Mouse (Mus musculus) embryonic fibroblast, embryonic 13.5 days (primary cell): Measurements from ENCODE around the gene Galt. TPM values are rescaled to one million over a fixed set of nuclear protein-coding genes. Genes with fewer than 3 reads are reported as not detected.

Source experiments
- H3K27ac ChIP-seq: 2 replicates; pipeline ENCODE4 v1.5.1; 2012; ENCODE audit warnings: low read length, control low read depth, inconsistent platforms; ENCODE audit not compliant: insufficient read depth
- H3K4me1 ChIP-seq: 2 replicates; pipeline ENCODE4 v1.6.1; 2011; ENCODE audit warnings: low read length; ENCODE audit not compliant: control insufficient read depth, insufficient read depth
- H3K4me3 ChIP-seq: 2 replicates; pipeline ENCODE4 v1.5.1; 2011; ENCODE audit warnings: mild to moderate bottlenecking, control low read depth, low read length; ENCODE audit not compliant: insufficient read depth
- CTCF ChIP-seq: IDR thresholded peaks from 2 replicates; pipeline ENCODE4 v1.5.1; 2011; ENCODE audit warnings: mild to moderate bottlenecking, control low read depth, low read length, moderate library complexity, borderline replicate concordance; ENCODE audit not compliant: insufficient read depth
- POLR2A ChIP-seq: IDR thresholded peaks from 2 replicates; pipeline ENCODE4 v1.6.1; 2011; ENCODE audit warnings: low read depth, mild to moderate bottlenecking, control low read depth, low read length, moderate library complexity
- polyA plus RNA-seq: library from polyadenylated mRNA; stranded (reverse); fragments of >200 nt; gene quantifications from 2 replicates; pipeline ENCODE4 v1.2.4, GENCODE M21; 2011; ENCODE audit warnings: low read depth; ENCODE audit not compliant: missing spikeins, insufficient read length

The Galt gene
- 25.1 and 25.5 TPM in 2 replicates for polyA plus RNA-seq

- TF ChIP-seq CTCF (no peak), POLR2A (no peak)
- H3K4me1 ChIP-seq: no peaks in the 10 kb centered on the region
- peak within 1 kb of the TSS; percentile 66 for H3K4me3 ChIP-seq
- H3K27ac ChIP-seq: peak within 1 kb of the TSS; percentile 47
Observed at GRCm38 (mm10) chr4:41754797-41755337, at the start of gene Galt. Galt (plus strand) TSS chr4:41755228.

- H3K27ac ChIP-seq: no peak overlapping the region
- no peak overlapping the region for H3K4me3 ChIP-seq
- TF ChIP-seq POLR2A (no peak), CTCF (no peak)
Observed at GRCm38 (mm10) chr4:41705922-41706754, 48.9 kb upstream of the Galt start.

DNA sequence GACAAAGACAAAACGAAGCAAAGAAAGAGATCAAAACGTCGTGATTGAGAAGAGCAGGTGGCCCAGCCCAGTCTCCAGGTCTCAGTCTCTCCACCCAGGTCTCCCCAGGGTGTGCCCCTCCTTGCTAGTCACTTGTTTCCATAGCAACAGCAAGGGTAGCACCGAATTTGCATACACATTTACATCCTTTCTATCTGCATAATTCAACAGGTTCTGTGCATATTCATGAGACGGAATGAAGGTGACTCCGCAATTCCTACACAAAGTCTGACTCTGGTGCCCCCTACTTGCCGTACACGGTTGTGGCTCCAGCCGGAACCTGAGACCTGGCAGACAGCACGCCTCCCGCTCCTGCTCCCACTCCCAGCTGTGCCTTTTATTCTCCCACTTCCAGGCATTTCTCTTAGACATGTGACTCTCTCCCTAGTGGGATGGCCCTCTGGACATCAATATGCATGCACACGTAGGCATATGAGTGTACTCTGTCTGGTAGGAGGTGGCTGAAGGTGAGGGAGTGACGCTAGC, 48.0 kb upstream of the Galt start:
- Histone ChIP-seq H3K4me1 (0 out of 2 replicates have a peak, but pooled peaks cover 2% of the 10 kb centered on the region), H3K27ac (no peak overlapping the region), H3K4me3 (no peak overlapping the region)
- TF ChIP-seq POLR2A (no peak), CTCF (peak; percentile 80)

More at GRCm38 (mm10) chr4:41705922-41706754, 48.9 kb upstream of the Galt start:
- 0 out of 2 replicates have a peak, but pooled peaks cover 2% of the 10 kb centered on the region for H3K4me1 ChIP-seq

DNA sequence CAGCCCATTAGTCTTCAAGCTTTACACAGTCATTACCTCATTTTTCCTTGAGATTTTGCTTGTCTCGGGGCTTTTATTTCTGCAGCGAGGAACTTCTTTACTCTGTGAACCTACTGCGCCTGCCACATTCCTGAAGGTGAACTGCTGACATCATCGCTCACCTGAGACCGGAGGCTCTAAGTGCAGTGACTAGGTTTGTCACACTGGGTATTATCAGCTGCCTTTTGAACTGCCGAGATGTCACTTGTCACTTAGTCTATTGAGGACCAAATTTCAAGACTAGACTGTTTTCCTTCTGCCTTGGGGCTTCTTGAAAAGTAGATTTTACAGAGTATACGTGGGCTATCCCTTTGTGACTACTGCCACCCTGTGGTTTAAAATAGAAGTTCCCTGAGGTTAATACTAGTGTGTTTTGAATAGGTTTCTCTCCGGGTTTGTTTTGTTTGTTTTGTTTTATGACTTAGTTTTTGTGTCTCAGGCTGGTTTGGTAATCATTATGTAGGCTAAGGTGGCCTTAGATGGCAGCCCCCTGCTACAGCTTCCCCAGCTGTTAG, 46.8 kb upstream of the Galt start:
- Histone ChIP-seq H3K27ac (no peak overlapping the region), H3K4me1 (0 out of 2 replicates have a peak, but pooled peaks cover 2% of the 10 kb centered on the region), H3K4me3 (no peak overlapping the region)
- TF ChIP-seq CTCF: no peak
- TF ChIP-seq POLR2A: no peak

GRCm38 (mm10) chr4:41710229-41710628, 44.8 kb upstream of the Galt start:
- TF ChIP-seq POLR2A (no peak), CTCF (no peak)
- no peaks in the 10 kb centered on the region for H3K4me1 ChIP-seq

GRCm38 (mm10) chr4:41711705-41712375, 43.2 kb upstream of the Galt start:
- Histone ChIP-seq H3K4me3 (peak overlapping the region; percentile 83), H3K4me1 (no peaks in the 10 kb centered on the region), H3K27ac (no peak overlapping the region)

More at GRCm38 (mm10) chr4:41710229-41710628, 44.8 kb upstream of the Galt start:
- Histone ChIP-seq H3K27ac (no peak overlapping the region), H3K4me3 (no peak overlapping the region)

GRCm38 (mm10) chr4:41712421-41713196, 42.4 kb upstream of the Galt start:
- Histone ChIP-seq H3K27ac (no peak overlapping the region), H3K4me3 (peak overlapping the region; percentile 83), H3K4me1 (no peaks in the 10 kb centered on the region)
- TF ChIP-seq CTCF: no peak
- TF ChIP-seq POLR2A: no peak

More at GRCm38 (mm10) chr4:41711705-41712375, 43.2 kb upstream of the Galt start:
- no peak for TF ChIP-seq CTCF
- TF ChIP-seq POLR2A: no peak

- H3K4me3 ChIP-seq: peak within 1 kb of the TSS; percentile 83
- no peaks in the 10 kb centered on the region for H3K4me1 ChIP-seq
- no peak within 1 kb of the TSS for H3K27ac ChIP-seq
- TF ChIP-seq POLR2A: peak; percentile 91
- TF ChIP-seq CTCF: no peak
Observed at GRCm38 (mm10) chr4:41713197-41714067, 41.6 kb upstream of the Galt start, which contains the start of gene Rpp25l. Rpp25l (minus strand) TSS chr4:41713534.
